Mouse (Mus musculus) ovary, adult 18-20 months (tissue): ENCODE results near the gene Gm5089.

Source experiments
- DNase-seq: peaks from one replicate; pipeline ENCODE4 v3.0.0; 2022; ENCODE audit warnings: low spot score, mixed read lengths

Gm5089 gene

DNA sequence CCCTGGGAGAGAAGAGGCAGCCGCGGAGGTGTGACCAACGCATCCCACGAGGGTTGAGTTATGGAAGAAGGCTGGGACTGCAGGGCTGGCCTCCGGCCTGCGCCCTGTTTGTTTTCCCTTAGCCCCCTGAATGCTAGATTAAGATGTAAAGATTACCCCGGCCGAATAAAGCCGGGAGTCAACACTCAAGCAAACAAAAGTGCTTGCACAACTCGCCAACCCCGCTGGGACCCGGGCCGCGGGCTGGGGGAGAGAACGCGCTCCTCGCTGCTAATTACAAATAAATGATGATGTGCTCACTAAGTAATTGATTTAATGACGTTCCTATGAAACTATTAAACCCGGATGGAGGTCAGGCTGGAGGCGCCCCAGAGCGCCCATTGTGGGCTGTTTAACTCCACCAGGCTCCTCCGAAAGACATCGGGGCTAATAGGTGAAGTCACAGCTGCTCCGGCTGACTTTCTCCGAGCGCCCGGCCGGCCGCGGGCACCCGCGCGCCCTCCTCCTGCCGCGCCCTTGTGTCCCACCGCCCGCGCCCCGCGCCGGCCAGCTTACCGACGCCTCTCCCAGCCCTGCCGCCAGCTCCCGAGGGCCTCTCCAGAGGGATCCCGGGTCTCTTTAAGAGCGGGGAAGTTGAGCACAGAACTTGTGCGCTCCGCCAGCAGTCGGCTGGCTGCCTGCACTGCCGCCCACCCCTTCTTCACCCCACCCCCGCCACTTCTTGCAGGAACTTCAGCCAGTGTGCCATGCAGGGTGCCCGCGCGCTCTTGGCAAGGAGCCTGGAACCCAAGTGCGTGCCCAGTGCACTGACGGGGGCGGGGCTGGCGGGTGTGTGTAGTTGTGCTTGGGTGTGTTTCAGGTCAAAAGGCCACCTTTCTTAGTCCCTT lies at the start of gene Gm5089:
Gene Gm5089 (minus strand): TSS at position 620 of the 887 bp plus-strand sequence.
- no peak for DNase-seq

DNA sequence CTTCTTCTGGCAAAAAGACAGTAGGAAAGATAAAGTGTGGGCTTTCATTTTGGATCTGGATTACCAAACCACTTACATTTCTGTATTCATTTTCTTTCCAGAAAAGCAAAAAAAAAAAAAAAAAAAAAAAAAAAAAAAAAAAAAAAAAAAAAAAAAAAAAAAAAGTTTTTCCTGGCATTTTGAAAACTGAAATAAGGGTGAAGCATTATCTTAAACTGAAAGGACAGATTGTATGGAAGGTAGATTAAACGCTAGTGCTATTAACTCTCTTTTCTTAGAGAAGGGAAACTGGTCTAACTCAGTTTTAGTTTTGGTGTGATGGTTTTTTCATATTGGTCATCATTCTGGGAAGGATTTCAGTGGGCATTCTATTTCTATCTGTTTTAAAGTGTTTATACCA lies 41.1 kb upstream of the Gm5089 start:
- DNase-seq, result no peak

DNA sequence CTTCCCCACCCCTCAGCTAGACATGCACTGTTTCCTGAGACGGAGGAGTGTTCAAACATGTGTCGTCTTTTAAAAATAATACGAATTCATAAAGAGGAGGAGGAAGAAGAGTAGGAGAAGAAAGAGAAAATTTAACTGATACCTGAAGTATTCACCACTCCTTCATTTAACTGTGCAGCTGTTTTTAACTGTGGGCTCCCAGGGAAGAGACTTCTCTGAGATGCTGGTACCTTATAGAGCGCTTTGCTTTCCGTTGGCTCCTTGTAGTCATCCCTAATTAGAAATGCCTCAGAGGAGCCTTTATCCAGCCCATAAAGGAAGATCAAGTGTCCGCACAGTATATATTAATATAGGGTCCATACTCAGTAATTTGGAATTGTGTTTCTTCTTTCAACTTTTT lies 40.6 kb upstream of the Gm5089 start:
- no peak for DNase-seq

DNA sequence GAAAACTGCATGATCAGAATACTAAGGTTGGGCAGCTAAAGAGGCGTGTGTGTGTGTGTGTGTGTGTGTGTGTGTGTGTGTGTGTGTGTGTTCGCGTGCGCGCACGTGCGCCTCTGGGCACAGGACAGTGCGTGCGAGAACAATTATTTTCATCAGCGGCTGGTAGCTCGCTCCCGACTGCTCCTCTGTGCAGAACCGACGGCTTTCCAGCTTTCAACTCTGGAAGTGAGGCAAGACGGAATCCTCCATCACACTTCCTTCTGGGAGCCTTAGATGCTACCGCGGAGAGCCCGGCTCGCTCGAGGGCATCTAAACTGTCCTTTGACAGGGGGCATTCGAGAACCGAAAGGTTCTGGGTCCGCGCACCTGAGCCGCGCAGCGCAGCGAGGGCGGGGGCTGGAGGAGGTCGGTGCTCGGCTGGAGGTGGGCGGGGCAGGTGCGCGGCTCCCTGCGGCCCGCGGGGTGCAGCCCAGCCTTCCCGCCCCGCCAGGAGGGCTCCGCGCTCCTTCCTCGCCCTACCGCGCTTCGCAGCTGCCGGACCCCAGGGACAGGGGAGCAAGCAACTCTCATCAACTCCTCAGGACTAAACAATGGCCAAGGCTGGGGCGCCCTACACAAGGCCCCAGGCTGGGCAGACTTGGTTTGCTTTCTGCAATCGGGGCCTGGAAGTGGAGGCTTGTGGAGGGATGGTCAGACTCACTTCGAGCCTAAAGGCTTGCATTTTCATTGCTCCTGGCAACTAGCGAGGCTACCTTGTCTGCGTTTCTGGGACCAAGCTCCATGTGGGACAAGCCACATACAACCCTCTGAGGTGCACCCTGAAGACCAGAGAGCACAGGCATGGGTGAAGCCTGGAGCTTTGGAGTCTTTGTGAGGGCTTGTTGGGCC lies 39.8 kb upstream of the Gm5089 start, which contains the start of gene Gm10837:
Gene Gm10837 (plus strand): TSS at position 146 of the 888 bp plus-strand sequence.
- no peak for DNase-seq

DNA sequence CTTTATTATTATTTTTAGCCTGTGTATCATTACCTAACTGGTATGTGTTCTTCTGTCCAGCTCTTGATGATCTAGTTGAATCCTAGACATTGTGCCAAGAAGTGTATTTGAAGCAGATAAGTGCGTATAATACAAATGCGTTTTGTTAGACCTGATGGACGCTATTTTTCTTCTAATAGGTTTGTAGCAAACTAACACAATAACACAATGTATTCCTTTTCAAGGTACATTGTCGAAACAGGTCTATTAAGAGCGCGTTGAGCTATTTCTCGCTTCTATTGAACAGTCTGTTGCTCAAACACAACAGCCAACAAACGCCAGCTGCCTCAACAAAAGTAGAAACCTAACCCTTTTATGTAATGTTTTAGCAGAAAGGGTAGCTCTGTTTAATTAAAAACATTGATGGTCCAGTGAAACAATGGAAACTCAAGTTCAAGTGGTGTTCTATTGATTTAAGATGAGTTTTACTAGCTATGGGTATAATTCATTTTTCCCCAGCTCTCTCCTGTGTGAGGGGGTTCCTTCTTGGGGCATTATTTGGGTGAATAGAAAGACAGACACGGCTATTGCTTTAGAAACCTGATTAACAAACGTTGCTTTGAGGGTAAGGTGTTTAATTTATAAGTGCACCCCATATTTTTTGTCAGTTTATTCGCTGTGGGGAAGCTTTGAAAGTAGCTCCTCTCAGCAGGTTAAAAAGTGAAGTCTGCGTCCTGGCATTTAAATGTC lies 38.9 kb upstream of the Gm5089 start:
- DNase-seq, result no peak

DNA sequence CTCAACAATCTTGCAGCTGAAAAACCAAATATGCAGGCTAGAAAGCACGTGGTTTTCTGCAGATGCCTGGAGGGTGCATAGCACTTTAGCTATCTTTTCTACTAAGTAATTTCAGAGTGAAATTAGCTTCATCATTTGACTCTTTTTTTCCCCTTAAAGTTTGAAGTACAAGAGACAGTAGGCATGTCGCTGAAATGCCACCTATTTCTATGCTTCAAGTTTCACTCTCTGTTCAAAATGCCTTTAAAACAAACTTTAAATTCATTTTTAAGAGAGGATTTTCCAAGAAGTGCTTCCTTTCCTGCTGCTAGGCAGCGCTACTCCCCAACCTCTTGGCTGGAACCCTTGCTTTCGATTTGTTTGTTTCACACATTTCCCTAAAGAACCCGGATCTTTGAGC lies 38.1 kb upstream of the Gm5089 start:
- DNase-seq, result no peak

DNA sequence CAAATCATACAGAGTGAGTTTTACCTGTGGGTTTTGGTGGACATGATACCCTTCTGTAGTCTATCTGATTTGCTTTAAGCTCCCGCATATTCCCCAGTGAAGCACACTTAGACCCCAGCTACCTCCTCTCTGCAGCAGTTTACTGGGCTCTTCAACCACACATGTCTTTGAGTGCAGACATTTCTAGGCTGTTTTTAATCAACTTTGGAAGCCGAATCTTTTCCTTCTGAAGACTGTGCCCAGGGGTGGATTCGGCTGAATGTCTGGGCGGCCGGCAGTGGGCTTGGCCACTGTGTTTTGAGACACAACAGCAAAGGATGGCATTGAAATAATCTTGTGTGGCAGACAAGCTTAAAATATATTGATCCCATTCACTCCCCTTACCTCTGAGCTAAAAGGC lies 36.5 kb upstream of the Gm5089 start:
- no peak for DNase-seq

DNA sequence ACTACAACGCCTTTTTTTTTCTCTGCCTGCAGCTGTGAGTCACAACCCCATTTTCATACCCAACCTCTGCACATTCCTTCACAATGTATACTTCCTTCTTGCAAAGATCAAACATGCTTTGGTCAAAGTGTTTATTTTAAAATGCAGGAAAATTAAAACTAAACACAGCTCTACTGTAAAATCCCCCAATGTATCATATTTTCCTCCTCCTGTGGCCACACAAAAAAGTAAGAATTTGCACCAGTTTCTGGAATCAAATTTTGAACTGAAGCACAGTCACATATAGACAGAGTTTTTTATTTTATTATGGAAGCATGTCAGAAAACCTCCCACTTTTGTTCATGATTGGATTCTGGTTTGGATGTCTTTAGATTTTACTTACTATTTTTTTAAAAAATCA lies 35.7 kb upstream of the Gm5089 start:
- no peak for DNase-seq

DNA sequence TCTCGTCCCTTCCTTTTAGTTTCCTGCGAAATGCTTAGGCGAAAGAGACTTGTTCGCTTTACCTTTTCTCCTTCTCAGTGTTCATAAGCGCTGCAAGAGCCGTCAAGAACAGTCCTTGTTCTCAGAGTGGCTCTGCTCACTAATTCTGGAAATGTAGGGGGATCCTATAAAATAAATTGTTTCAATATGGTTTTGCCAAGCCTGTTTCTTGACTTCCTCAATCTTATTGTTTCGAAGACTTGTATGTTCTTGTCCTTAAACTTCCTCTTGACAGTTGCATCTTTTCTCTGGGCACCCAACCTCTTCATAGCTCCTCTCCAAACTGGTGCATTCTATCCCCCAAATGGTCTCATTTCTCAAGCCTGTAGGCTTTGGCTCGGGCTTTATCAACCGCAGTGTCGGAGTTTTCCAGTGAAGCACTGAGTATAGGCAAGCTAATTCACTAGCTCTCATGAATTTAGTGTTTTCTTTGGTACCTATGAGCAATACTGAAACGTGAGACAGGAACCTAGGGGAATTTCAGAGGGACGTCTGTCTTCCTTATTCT lies 34.8 kb upstream of the Gm5089 start:
- no peak for DNase-seq

DNA sequence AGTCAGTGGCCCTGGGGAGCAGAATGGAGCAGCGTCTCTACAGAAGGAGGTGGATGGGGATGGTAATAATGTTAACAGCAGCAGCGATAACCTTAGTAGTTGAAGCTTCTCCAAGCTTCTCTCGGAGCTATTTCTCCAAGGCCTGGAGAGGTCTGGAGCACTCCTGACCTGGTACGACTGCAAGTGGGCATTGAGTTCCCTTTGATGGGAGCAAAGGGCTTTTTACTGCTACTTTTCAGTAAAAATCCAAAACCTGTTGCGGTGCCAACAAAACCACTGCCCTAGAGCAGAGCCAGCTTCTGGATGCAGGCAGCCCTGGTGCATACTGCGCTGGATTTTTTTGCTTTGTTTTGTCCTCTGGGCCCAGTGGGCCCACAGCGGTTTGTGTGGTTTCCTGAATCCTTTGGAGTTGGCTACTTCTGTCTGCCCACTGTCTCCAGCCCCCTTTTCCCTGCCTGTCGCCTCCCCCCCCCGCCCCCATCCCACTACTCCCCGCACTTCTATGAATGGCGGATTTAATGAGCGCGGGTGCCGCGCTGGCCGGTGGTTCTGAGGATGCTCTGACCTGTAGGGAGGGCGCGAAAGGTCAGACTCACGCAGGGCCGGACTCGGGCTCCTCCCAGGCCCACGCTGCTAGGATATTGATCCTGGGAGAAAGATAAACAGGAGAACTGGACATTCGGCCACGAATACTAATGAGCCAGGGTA lies 34.1 kb upstream of the Gm5089 start:
- no peak for DNase-seq

DNA sequence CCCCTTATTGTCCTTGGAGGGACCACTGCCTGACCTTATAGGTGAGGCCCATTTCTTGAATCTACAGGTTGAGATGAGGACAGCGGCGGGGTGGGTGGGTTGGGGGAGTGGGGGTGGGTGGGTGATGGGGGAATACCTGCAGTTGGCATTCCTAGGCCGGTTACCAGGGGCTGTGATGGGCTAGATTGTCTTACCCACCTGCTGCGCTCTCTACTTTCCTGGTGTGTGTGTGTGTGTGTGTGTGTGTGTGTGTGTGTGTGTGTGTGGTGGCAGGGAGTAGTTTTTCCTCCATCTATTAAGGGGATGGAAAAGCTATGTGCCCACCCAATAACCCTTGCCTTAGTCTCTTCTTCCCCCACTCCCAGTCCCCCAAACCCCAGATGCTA lies 33.5 kb upstream of the Gm5089 start:
- no peak for DNase-seq

DNA sequence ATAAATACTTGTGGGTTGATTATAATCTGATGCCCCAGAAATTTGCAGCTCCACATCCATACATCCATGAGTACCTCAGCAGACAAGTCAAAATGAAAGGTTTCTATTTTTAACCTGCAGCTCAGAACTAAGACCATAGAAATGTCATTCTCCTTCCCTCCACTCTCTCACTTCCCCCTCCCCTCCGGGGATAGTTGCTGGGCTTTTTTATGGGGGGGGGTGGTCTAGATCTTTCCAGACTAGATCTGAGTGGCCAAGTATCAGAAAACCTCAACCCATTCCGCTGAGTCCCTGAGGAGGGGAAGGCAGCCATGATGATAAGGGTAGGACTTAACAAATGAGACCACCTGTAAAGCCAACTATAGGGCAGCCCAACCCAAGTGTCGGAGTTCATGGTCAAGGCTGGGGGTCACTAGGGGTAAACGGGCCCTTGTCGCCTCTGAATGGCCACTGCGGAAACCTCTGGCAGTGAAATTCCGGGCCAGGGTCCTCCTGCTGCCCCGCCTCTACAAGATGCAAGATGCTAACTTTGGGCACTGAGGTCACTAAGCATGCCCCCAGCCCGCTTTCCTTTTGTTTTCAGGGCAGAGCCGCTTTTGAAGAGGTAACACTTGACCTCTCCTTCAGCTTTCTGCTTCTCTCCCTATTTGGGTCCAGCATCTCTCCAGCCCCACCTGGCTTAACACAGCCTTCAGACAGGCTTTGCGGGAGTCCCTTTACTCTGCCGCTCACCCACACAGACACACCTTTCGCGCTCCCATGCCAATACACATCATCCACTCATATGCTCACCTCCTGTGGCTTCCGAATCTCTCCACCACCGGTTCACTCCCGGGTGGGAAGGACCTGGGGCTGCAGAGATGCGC lies 32.9 kb upstream of the Gm5089 start:
- no peak for DNase-seq

DNA sequence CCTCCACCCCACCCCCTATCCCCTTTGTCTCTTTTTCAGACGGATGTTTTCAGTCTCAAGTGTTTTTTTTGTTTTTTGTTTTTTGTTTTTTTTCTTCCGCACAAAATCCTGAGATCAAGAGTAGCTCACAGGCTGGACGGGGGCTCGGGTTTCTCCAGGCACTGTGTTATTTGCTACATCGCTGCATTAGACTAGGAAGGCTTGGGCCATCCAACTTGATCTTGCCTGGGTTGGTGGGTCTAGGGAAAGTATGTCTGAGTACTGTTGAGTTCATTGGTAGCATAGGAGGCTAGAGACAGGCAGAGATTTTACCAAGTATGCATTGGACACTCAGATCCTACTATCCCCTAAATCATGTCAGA lies 32.1 kb upstream of the Gm5089 start:
- DNase-seq, result no peak

DNA sequence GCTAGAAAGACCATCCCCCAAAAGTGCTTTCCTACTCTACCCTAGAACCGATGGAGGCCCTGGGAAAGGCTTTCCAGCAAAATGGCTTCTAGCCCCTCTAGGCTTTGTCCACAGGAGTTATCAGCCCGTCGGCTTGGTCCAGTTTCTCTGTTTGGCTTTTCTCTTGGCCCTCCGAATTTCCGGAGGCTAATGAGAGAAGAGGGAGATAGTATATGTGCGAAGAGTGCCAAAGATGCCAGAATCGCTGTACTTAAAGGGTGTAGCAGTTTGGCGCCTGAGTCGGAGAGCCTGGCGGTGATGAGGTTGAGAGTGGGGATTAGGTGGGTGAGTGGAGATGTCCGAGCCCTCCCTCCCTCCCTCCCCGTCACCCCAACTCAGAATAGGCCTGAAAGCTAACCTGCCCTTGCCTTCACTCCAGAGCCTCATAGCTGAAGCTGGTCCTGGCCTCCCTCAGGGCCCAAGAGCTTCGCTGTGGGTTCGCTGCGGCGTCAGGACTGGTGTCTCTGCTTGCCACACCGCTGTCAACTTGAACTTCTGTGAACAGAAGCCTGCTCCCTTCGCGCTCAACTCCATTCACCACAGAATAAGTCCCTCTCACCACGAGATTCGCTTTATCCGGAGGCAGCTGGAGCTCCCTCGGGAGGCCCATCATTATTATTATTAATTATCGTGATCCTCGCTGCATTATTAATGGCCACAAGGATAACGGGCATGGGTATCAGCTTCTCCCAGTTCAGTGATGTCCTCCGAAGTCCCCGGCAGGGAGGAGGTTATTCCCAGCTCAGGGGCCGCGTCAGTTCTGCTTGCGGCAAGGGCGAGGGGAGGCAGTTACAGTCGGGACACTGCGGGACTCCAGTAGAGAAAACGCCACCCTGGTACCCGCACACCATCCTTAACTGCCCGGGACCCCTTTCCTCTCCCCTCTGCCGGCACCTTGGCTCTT lies 31.4 kb upstream of the Gm5089 start:
- DNase-seq, result no peak

DNA sequence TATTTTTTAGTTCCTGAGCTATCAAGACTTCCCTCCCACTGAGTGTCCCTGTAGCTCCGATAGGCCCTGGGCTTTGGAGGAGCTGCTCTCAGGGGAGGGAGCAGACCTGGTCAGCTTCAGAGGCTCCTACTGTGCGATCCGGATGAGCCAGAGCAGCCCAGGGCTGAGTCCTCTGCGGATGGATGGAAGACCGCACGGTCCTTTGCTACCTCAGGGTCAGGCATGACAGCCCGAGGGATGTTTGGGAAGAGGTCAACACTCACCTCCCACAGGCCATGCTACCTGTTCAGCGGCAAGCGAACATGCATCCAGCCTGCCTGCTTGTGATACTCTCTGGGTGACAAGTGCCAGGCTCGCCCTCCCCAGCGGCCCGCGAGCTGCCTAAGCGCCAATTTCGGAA lies 30.3 kb upstream of the Gm5089 start:
- no peak for DNase-seq

DNA sequence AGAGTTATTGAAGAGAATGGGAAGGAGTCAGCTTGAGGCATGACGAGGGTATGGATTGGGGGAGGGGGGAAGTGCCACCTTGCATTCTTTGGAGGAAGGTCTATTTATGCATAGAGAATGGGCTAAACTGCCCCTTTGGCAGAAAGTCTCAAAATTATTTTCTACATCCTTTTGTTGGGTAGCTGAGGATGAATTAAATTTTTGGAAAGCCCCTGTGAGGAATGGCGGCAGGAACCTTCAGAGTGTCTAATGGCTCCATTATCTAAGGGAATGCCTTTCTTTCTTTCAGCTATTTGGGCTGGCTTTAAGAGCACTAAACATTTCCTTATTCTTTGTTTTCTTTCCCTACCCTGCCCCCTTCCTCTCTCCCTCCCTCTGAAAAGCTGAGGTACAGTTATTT lies 29.4 kb upstream of the Gm5089 start:
- no peak for DNase-seq

DNA sequence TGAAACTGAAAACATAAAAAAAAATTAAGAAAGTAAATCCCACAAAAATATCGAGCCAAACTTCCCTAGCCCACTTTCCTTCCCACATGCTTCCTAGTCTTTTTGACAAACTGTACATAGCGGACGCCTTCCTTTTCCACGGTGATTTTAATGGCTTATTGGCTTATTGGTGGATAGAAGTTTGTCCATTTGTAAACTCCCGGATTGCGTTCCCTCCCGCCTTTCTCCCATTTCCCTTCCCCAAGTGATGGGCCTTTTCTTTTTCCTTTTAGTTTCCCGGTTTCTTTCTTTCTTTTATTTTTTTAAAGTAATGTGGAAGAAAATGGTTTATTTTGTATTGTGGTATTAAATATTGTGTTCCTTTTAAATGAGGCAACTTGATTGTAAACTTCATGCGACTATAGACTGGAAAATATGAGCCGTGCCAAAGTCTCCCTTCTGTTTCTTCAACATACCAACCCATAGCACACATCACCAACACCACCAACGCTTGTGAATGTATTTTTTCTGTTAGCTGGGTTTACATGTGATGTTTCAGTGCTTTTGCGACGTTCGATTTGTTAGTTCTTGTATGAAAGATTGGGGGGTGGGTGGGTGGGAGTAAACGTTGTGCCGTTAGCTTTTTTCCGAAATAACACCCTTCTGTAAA lies 28.7 kb upstream of the Gm5089 start:
- no peak for DNase-seq

DNA sequence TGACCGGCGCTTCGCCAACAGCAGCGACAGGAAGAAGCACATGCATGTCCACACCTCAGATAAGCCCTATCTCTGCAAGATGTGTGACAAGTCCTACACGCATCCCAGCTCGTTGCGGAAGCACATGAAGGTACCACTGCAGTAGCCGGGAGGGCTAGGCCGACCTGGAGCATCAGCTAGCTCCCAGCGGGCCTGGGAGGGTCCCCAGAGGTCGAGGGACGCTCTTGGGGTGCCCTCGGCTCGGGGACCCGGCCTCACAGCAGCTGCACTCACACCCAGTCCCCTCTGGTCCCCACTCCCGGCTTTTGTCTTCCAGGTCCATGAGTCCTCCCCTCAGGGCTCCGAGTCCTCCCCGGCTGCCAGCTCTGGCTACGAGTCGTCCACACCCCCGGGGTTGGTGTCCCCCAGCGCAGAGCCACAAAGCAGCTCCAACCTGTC lies 27.7 kb upstream of the Gm5089 start:
- no peak for DNase-seq
